Comparison of ENCODE assay signal across 21 mouse cellular contexts in the genomic region with DNA sequence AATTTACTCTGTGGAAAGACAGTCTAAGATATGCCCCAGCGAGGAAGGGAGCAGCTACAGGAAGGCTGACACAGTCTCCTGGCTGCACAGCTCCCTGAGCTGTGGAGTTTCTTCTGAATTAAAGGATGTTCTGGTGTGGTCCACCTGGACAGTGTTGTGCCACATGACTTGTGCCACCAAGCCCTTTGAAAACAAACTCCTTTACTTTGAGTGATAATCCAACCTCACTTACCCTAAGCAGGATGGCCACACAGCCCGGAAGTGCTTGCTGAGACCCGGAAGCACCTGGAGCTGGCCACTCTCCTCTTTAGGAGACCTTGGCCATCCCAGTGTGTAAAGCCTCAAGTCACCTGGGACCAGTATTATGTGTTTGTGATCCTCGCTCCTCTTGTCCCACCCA. TPM values are rescaled to one million over a fixed set of nuclear protein-coding genes. Genes with fewer than 3 reads are reported as not detected.
DNase-seq lines count a peak whose midpoint lies in the region; ATAC-seq and TF ChIP-seq lines count a peak whose summit lies in the region.
"Had no signal": no experiment of that assay in that cellular context is flagged by ENCODE, and none has a peak within 500 bp of the region (broad histone marks: within the 10 kb centered on the region; RNA-seq: fewer than 3 reads in every experiment).

No protein-coding gene starts in this region.

- TF ChIP-seq POLR2A in cerebellum, adult 2 months (IDR thresholded peaks at IDR 0.05; ENCODE audit: borderline replicate concordance, insufficient read depth, low read length) = no peak

- ATAC-seq in forebrain, embryonic 15.5 days (replicated peaks) = 0 out of 2 replicates have a peak, but pooled peaks have one; percentile 8
- no peak for ATAC-seq in forebrain, embryonic 14.5 days
- ATAC-seq in heart, embryonic 16.5 days (replicated peaks; ENCODE audit: extremely low read depth, insufficient read depth, low FRiP score) = no peak
- ATAC-seq in stomach, embryonic 15.5 days (ENCODE audit: insufficient read depth, low FRiP score, low read depth) = no peak
- ATAC-seq in stomach, postnatal 0 days (ENCODE audit: low FRiP score, low TSS enrichment) = no peak

- H3K27ac ChIP-seq in forebrain, embryonic 15.5 days (replicated peaks) = no peak overlapping the region
- H3K27ac ChIP-seq in forebrain, embryonic 14.5 days (ENCODE audit: low read depth, low read length) = no peak overlapping the region
- H3K27ac ChIP-seq in heart, embryonic 16.5 days (ENCODE audit: low read length) = no peak overlapping the region
- no peak overlapping the region for H3K27ac ChIP-seq in stomach, embryonic 15.5 days
- no peak overlapping the region for H3K27ac ChIP-seq in stomach, postnatal 0 days (replicated peaks)
- H3K27ac ChIP-seq in cerebellum, adult 2 months (ENCODE audit: insufficient read depth, low read length) = no peak overlapping the region
- H3K27ac ChIP-seq: hindbrain, embryonic 15.5 days; layer of hippocampus, adult 2 months; midbrain, embryonic 12.5 days had no signal

- no peak for TF ChIP-seq EP300 in stomach, postnatal 0 days (optimal IDR thresholded peaks at IDR 0.05)

- H3K4me3 ChIP-seq in forebrain, embryonic 15.5 days = no peak overlapping the region
- no peak overlapping the region for H3K4me3 ChIP-seq in forebrain, embryonic 14.5 days (ENCODE audit: low read depth, low read length)
- H3K4me3 ChIP-seq in heart, embryonic 16.5 days (ENCODE audit: low read length) = peak overlapping the region; percentile 47; the same call in 1 of the 2 replicates
- H3K4me3 ChIP-seq in stomach, embryonic 15.5 days (replicated peaks) = no peak overlapping the region
- no peak overlapping the region for H3K4me3 ChIP-seq in stomach, postnatal 0 days (ENCODE audit: low read depth, low read length)
- no peak overlapping the region for H3K4me3 ChIP-seq in cerebellum, adult 2 months (replicated peaks; ENCODE audit: insufficient read depth, low read depth, low read length)
- H3K4me3 ChIP-seq: embryonic facial prominence, embryonic 12.5 days; hindbrain, embryonic 15.5 days; layer of hippocampus, adult 2 months; midbrain, embryonic 12.5 days had no signal

- H3K9ac ChIP-seq in forebrain, embryonic 15.5 days (replicated peaks) = no peak overlapping the region
- no peak overlapping the region for H3K9ac ChIP-seq in forebrain, embryonic 14.5 days (ENCODE audit: low read length)
- no peak overlapping the region for H3K9ac ChIP-seq in heart, embryonic 16.5 days (ENCODE audit: low read length)
- no peak overlapping the region for H3K9ac ChIP-seq in stomach, embryonic 15.5 days
- H3K9ac ChIP-seq in stomach, postnatal 0 days (ENCODE audit: low read length) = no peak overlapping the region
- H3K9ac ChIP-seq: embryonic facial prominence, embryonic 12.5 days; hindbrain, embryonic 15.5 days; lung, embryonic 14.5 days; midbrain, embryonic 12.5 days had no signal

- 12% methylated on average over 4 of the region's 4 CpGs for WGBS in forebrain, embryonic 15.5 days
- WGBS in forebrain, embryonic 14.5 days = 4% methylated on average over 4 of the region's 4 CpGs
- 30% methylated on average over 4 of the region's 4 CpGs for WGBS in heart, embryonic 16.5 days
- 25% methylated on average over 4 of the region's 4 CpGs for WGBS in stomach, embryonic 15.5 days
- 40% methylated on average over 4 of the region's 4 CpGs for WGBS in stomach, postnatal 0 days
- 8% methylated on average over 4 of the region's 4 CpGs for WGBS in cerebellum, adult 2 months

- DNase-seq in forebrain, embryonic 14.5 days (ENCODE audit: low spot score) = no peak
- no peak for DNase-seq in heart, adult 9 months (ENCODE audit: low spot score in 2 of 2)
- DNase-seq in stomach, postnatal 0 days (ENCODE audit: low spot score) = no peak
- no peak for DNase-seq in cerebellum, adult 2 months
- DNase-seq in thymus, postnatal 25 days = no peak
- DNase-seq: cerebellum, postnatal 10 days; gastrocnemius, postnatal 36 days; kidney, adult 18-20 months; kidney, postnatal 10 days; lung, embryonic 14.5 days; lung, postnatal 4 days; right cerebral cortex, adult 18-20 months; thymus, adult 18-20 months had no signal

- no peak overlapping the region for H3K4me2 ChIP-seq in forebrain, embryonic 15.5 days (replicated peaks)
- H3K4me2 ChIP-seq in forebrain, embryonic 14.5 days (ENCODE audit: low read length) = no peak overlapping the region
- peak overlapping the region; percentile 78 for H3K4me2 ChIP-seq in heart, embryonic 16.5 days (ENCODE audit: low read depth, low read length)
- H3K4me2 ChIP-seq in stomach, embryonic 15.5 days = 0 out of 2 replicates have a peak overlapping the region, but pooled peaks have one; percentile 11
- H3K4me2 ChIP-seq in stomach, postnatal 0 days (replicated peaks; ENCODE audit: low read depth) = no peak overlapping the region
- H3K4me2 ChIP-seq: hindbrain, embryonic 15.5 days; lung, embryonic 14.5 days; midbrain, embryonic 12.5 days had no signal

- H3K4me1 ChIP-seq in forebrain, embryonic 15.5 days = peaks cover 1% of the 10 kb centered on the region
- H3K4me1 ChIP-seq in forebrain, embryonic 14.5 days (ENCODE audit: control insufficient read depth, insufficient read depth, low read length) = no peaks in the 10 kb centered on the region
- peaks cover 25% of the 10 kb centered on the region for H3K4me1 ChIP-seq in heart, embryonic 16.5 days (ENCODE audit: control insufficient read depth, insufficient read depth, low read length)
- no peaks in the 10 kb centered on the region for H3K4me1 ChIP-seq in stomach, embryonic 15.5 days
- no peaks in the 10 kb centered on the region for H3K4me1 ChIP-seq in stomach, postnatal 0 days (replicated peaks; ENCODE audit: control insufficient read depth, insufficient read depth)
- H3K4me1 ChIP-seq in cerebellum, adult 2 months (ENCODE audit: control insufficient read depth, insufficient read depth, low read length) = no peaks in the 10 kb centered on the region

- no peak for TF ChIP-seq CTCF in stomach, postnatal 0 days (IDR thresholded peaks at IDR 0.05; ENCODE audit: low read depth)
- TF ChIP-seq CTCF in cerebellum, adult 2 months (IDR thresholded peaks at IDR 0.05; ENCODE audit: borderline replicate concordance, insufficient read depth, low read depth, low read length) = no peak

- H3K27me3 ChIP-seq in forebrain, embryonic 15.5 days = peaks cover 95% of the 10 kb centered on the region
- peaks cover 98% of the 10 kb centered on the region for H3K27me3 ChIP-seq in forebrain, embryonic 14.5 days (replicated peaks; ENCODE audit: control insufficient read depth, insufficient read depth, low read length)
- peaks cover 9% of the 10 kb centered on the region for H3K27me3 ChIP-seq in heart, embryonic 16.5 days (ENCODE audit: control insufficient read depth, insufficient read depth, low read length)
- peaks cover 70% of the 10 kb centered on the region for H3K27me3 ChIP-seq in stomach, embryonic 15.5 days (replicated peaks)
- peaks cover 7% of the 10 kb centered on the region; the same call in 1 of the 2 replicates for H3K27me3 ChIP-seq in stomach, postnatal 0 days (ENCODE audit: control insufficient read depth, insufficient read depth, low read length)
- H3K27me3 ChIP-seq in cerebellum, adult 2 months (ENCODE audit: control insufficient read depth, insufficient read depth, low read length) = peaks cover 2% of the 10 kb centered on the region; the same call in 1 of the 2 replicates
- H3K27me3 ChIP-seq: CH12.LX had no signal

- no peaks in the 10 kb centered on the region for H3K36me3 ChIP-seq in forebrain, embryonic 15.5 days
- no peaks in the 10 kb centered on the region for H3K36me3 ChIP-seq in forebrain, embryonic 14.5 days (ENCODE audit: control insufficient read depth, insufficient read depth, low read length)
- H3K36me3 ChIP-seq in heart, embryonic 16.5 days (ENCODE audit: control insufficient read depth, insufficient read depth) = no peaks in the 10 kb centered on the region
- no peaks in the 10 kb centered on the region for H3K36me3 ChIP-seq in stomach, embryonic 15.5 days
- no peaks in the 10 kb centered on the region for H3K36me3 ChIP-seq in stomach, postnatal 0 days (ENCODE audit: control insufficient read depth, insufficient read depth, low read length)
- H3K36me3 ChIP-seq: embryonic facial prominence, embryonic 12.5 days; hindbrain, embryonic 15.5 days; midbrain, embryonic 12.5 days had no signal

- no peaks in the 10 kb centered on the region for H3K9me3 ChIP-seq in forebrain, embryonic 15.5 days
- no peaks in the 10 kb centered on the region for H3K9me3 ChIP-seq in forebrain, embryonic 14.5 days (replicated peaks; ENCODE audit: control insufficient read depth, low read length)
- H3K9me3 ChIP-seq in heart, embryonic 16.5 days (replicated peaks; ENCODE audit: control insufficient read depth, low read length) = no peaks in the 10 kb centered on the region
- H3K9me3 ChIP-seq in stomach, embryonic 15.5 days = no peaks in the 10 kb centered on the region
- H3K9me3 ChIP-seq in stomach, postnatal 0 days (ENCODE audit: control insufficient read depth, low read length) = no peaks in the 10 kb centered on the region
- H3K9me3 ChIP-seq: embryonic facial prominence, embryonic 12.5 days; hindbrain, embryonic 15.5 days; midbrain, embryonic 12.5 days had no signal

RNA-seq across cellular contexts. Expression of a gene that starts 27.5 kb away (rescaled TPM):
- polyA plus RNA-seq in forebrain, embryonic 15.5 days (2015; fragmentation: Nextera tagmentation; extraction: Ambion mirVana) = not detected in 2 replicates
- not detected in 2 replicates for polyA plus RNA-seq in forebrain, embryonic 14.5 days (2014; fragmentation: Nextera tagmentation; extraction: Ambion mirVana)
- 9.0 and 9.3 TPM in 2 replicates for polyA plus RNA-seq in heart, embryonic 16.5 days (2015; fragmentation: Nextera tagmentation; extraction: Ambion mirVana)
- polyA plus RNA-seq in stomach, embryonic 15.5 days (2015; fragmentation: Nextera tagmentation; extraction: Ambion mirVana) = 9.4 and 9.8 TPM in 2 replicates
- 6.8 and 7.7 TPM in 2 replicates for polyA plus RNA-seq in stomach, postnatal 0 days (2015; fragmentation: Nextera tagmentation; extraction: Ambion mirVana)
- polyA plus RNA-seq in cerebellum, adult 2 months (2012; rRNA removed) = not detected in 2 replicates
- polyA plus RNA-seq: hindbrain, embryonic 15.5 days; midbrain, embryonic 12.5 days had no signal

Comparison
In these comparisons a context has a peak if more than half of its experiments do, and no peak if none do; other contexts are left out.
1. H3K4me2 ChIP-seq: peak in heart, embryonic 16.5 days (single experiment) and stomach, embryonic 15.5 days (single experiment); none in forebrain, embryonic 15.5 days (single experiment), forebrain, embryonic 14.5 days (single experiment) and stomach, postnatal 0 days (single experiment).